Comparison of ENCODE assay signal across 8 mouse cellular contexts in genomic region chr7:72306847-72307246, GRCm38 (mm10). TPM values are rescaled to one million over a fixed set of nuclear protein-coding genes. Genes with fewer than 3 reads are reported as not detected.
DNase-seq lines count a peak whose midpoint lies in the region; ATAC-seq and TF ChIP-seq lines count a peak whose summit lies in the region.

No protein-coding gene starts in this region.

- TF ChIP-seq POLR2A in spleen, adult 2 months (IDR thresholded peaks at IDR 0.05; ENCODE audit: low read depth, low read length): no peak

- H3K27me3 ChIP-seq in spleen, adult 2 months (ENCODE audit: control insufficient read depth, insufficient read depth, low read length): no peaks in the 10 kb centered on the region
- H3K27me3 ChIP-seq in limb, embryonic 15.5 days: no peaks in the 10 kb centered on the region
- H3K27me3 ChIP-seq in stomach, embryonic 15.5 days (replicated peaks): no peaks in the 10 kb centered on the region

- no peak for DNase-seq in gastrocnemius, adult 2 months
- DNase-seq in gastrocnemius, postnatal 25 days: no peak
- DNase-seq in spleen, adult 2 months (ENCODE audit: low read depth in 1 of 2, low spot score in 2 of 2): no peak
- no peak for DNase-seq in spleen, adult 18-20 months
- no peak for DNase-seq in layer of hippocampus, postnatal 14 days (ENCODE audit: low spot score in 2 of 2)
- no peak for DNase-seq in cerebellum, adult 9-10 months

- H3K4me1 ChIP-seq in spleen, adult 2 months (ENCODE audit: control insufficient read depth, insufficient read depth, insufficient read length): peaks cover 5% of the 10 kb centered on the region; the same call in 1 of the 2 replicates
- peaks cover 13% of the 10 kb centered on the region for H3K4me1 ChIP-seq in limb, embryonic 15.5 days
- no peaks in the 10 kb centered on the region for H3K4me1 ChIP-seq in stomach, embryonic 15.5 days

- intact Hi-C loops in gastrocnemius, adult 2 months (cut with DNase I): no loop called here

- H3K36me3 ChIP-seq in spleen, adult 2 months (ENCODE audit: control insufficient read depth, insufficient read depth, low read length): no peaks in the 10 kb centered on the region
- H3K36me3 ChIP-seq in limb, embryonic 15.5 days: no peaks in the 10 kb centered on the region
- no peaks in the 10 kb centered on the region for H3K36me3 ChIP-seq in stomach, embryonic 15.5 days

- H3K9me3 ChIP-seq in limb, embryonic 15.5 days: no peaks in the 10 kb centered on the region
- no peaks in the 10 kb centered on the region for H3K9me3 ChIP-seq in stomach, embryonic 15.5 days

- H3K4me2 ChIP-seq in limb, embryonic 15.5 days: peak overlapping the region; percentile 95
- peak overlapping the region; percentile 96 for H3K4me2 ChIP-seq in stomach, embryonic 15.5 days

- H3K4me3 ChIP-seq in gastrocnemius, adult 2 months: peak overlapping the region; percentile 64
- peak overlapping the region; percentile 85 for H3K4me3 ChIP-seq in spleen, adult 2 months (ENCODE audit: extremely low read depth, insufficient read depth, insufficient read length)
- H3K4me3 ChIP-seq in limb, embryonic 15.5 days: peak overlapping the region; percentile 56
- H3K4me3 ChIP-seq in stomach, embryonic 15.5 days (replicated peaks): peak overlapping the region; percentile 62

- peak overlapping the region; percentile 48 for H3K9ac ChIP-seq in limb, embryonic 15.5 days
- no peak overlapping the region for H3K9ac ChIP-seq in stomach, embryonic 15.5 days

- H3K27ac ChIP-seq in gastrocnemius, adult 2 months: no peak overlapping the region
- H3K27ac ChIP-seq in spleen, adult 2 months (ENCODE audit: insufficient read depth, low read length): peak overlapping the region; percentile 72
- 0 out of 2 replicates have a peak overlapping the region, but pooled peaks have one; percentile 2 for H3K27ac ChIP-seq in limb, embryonic 15.5 days
- H3K27ac ChIP-seq in stomach, embryonic 15.5 days: peak overlapping the region; percentile 54; the same call in 1 of the 2 replicates

- WGBS in spleen, adult 2 months: 11% methylated on average over 7 of the region's 7 CpGs
- WGBS in limb, embryonic 15.5 days: 8% methylated on average over 7 of the region's 7 CpGs
- WGBS in stomach, embryonic 15.5 days: 14% methylated on average over 7 of the region's 7 CpGs

- no peak for TF ChIP-seq CTCF in gastrocnemius, adult 2 months (IDR thresholded peaks at IDR 0.05)
- TF ChIP-seq CTCF in spleen, adult 2 months (IDR thresholded peaks at IDR 0.05; ENCODE audit: extremely low read depth, insufficient read depth, insufficient read length, insufficient replicate concordance): no peak

- ATAC-seq in limb, embryonic 15.5 days (ENCODE audit: insufficient number of reproducible peaks, low FRiP score, low TSS enrichment, low read depth): no peak
- ATAC-seq in stomach, embryonic 15.5 days (ENCODE audit: insufficient read depth, low FRiP score, low read depth): peak; percentile 25; the same call in 1 of the 2 replicates

RNA-seq across cellular contexts. Expression of gene Mctp2, which starts 0.4 kb away (rescaled TPM):
- under 1 TPM; 0.05 to 0.14 TPM for total RNA-seq in gastrocnemius, adult 2 months (2021)
- total RNA-seq in gastrocnemius, postnatal 25 days (2021): under 1 TPM; 0.11 to 0.26 TPM
- polyA plus RNA-seq in spleen, adult 2 months (2012; rRNA removed): 3.4 and 4.4 TPM in 2 replicates
- 1.2 and 1.3 TPM in 2 replicates for polyA plus RNA-seq in limb, embryonic 15.5 days (2015; fragmentation: Nextera tagmentation; extraction: Ambion mirVana)
- polyA plus RNA-seq in stomach, embryonic 15.5 days (2015; fragmentation: Nextera tagmentation; extraction: Ambion mirVana): 2.4 and 2.5 TPM in 2 replicates
- 1 to 10 TPM; 1.3 to 1.8 TPM for total RNA-seq in layer of hippocampus, postnatal 14 days (2021)
